Mouse (Mus musculus) CD4-positive, CD25-positive, alpha-beta regulatory T cell, adult 2 months (primary cell): ENCODE measurements around the gene Gm21739.
"Not testable (repeated sequence)": the region's sequence is repeated elsewhere in the genome, so short reads cannot be mapped to it uniquely, and the experiment has no call there.

ENCODE experiments used
- DNase-seq: peaks from one replicate; pipeline ENCODE4 v3.0.0-alpha.2; 2012; ENCODE audit warnings: low read depth, low spot score

Gm21739 gene

DNA sequence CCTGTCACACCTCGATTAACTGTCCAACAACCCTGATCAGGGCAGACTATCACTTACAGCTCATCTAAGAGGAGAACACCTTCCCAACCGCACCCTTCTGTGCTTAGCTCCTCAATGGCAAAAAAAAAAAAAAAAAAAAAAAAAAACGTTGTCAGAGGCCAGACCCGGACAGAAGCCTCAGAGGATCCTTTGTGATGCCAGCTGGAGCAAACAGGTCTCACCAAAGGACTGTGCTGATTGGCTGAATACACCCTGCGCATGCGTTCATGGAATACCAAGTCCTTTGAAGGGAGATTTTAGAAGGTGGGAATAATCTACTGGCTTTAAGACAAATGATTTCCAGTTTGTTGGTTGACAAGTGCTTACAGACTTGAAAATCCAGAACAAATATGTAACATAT is at the start of gene Gm21739:
Gene Gm21739 (minus strand): TSS at position 101 of the 400 bp plus-strand sequence.
- not testable (repeated sequence) for DNase-seq
